Mouse (Mus musculus) cortical plate, adult 2 months (tissue): ENCODE results near the gene AI661453.
"Not testable (repeated sequence)": the region's sequence is repeated elsewhere in the genome, so short reads cannot be mapped to it uniquely, and the experiment has no call there.

Experiments
- CTCF ChIP-seq: fragments of 200-500 bp; IDR thresholded peaks from 2 replicates; pipeline ENCODE4 v1.5.1; 2011; ENCODE audit warnings: mild to moderate bottlenecking, control low read depth, low read length; ENCODE audit not compliant: insufficient read depth; ENCODE audit errors: extremely low read depth
- POLR2A ChIP-seq: fragments of 200-500 bp; IDR thresholded peaks from 2 replicates; pipeline ENCODE4 v1.6.1; 2011; ENCODE audit warnings: mild to moderate bottlenecking, low read length, control low read depth; ENCODE audit not compliant: insufficient read depth; ENCODE audit errors: extremely low read depth

DNA sequence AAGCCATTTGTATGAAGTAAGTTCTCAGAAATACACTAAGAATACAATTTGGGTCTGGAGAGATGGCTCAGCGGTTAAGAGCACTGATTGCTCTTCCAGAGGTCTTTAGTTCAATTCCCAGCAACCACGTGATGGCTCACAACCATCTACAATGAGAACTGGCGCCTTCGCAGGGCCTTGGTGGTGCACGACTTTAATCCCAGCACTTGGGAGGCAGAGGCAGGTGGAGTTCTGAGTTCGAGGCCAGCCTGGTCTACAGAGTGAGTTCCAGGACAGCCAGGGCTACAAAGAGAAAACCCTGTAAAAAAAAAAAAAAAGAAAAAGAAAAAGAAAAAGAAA lies 66.3 kb downstream of the AI661453 start:
- TF ChIP-seq CTCF, POLR2A: not testable (repeated sequence)
